ENCODE assay signal across 8 mouse cellular contexts in the genomic region with DNA sequence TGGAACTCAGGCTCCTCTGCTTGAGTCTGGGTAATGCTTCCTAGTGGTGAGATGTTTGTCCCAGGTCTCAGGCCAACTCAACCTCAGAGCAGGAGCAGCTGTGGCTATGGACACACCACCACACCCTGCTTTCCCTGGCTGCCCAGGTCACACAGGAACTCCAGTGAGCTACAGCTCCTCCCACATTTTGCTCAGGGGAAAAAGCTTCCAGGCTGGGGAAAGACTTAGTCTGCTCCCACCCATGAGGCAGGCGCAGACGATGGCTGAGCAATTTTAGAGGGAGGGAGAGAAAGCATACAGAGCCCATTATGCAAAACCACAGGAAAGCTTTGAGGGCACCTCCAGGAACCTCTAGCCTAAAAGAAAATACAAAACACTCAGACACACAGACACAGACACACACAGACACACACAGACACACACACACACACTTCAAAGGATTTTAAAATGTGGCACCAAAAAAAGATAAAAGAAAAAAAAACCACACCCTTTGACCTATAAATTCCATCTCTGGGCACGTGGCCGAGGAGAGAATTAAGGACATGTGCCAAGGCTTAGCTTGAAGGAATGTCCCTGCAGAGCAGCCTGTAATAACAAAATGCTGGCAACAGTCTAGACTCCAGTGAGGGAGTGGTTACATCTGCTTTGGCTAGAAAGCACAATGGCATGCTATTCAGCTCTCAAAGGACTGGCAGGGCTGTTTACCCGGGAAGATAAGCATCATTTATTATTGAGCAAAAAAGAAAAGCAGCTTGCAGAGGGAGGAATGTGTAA. TPM values are rescaled to one million over a fixed set of nuclear protein-coding genes. Genes with fewer than 3 reads are reported as not detected.
DNase-seq lines count a peak whose midpoint lies in the region; ATAC-seq lines count a peak whose summit lies in the region.

No protein-coding gene starts in this region.

- no peaks in the 10 kb centered on the region for H3K36me3 ChIP-seq in intestine, embryonic 14.5 days (ENCODE audit: control insufficient read depth, insufficient read depth, low read length)
- H3K36me3 ChIP-seq in lung, embryonic 15.5 days: no peaks in the 10 kb centered on the region
- no peaks in the 10 kb centered on the region for H3K36me3 ChIP-seq in stomach, embryonic 16.5 days (ENCODE audit: control insufficient read depth, insufficient read depth, low read length)

- H3K27ac ChIP-seq in intestine, embryonic 14.5 days (ENCODE audit: low read depth): peak overlapping the region; percentile 29; the same call in 1 of the 2 replicates
- peak overlapping the region; percentile 88 for H3K27ac ChIP-seq in lung, embryonic 15.5 days
- H3K27ac ChIP-seq in stomach, embryonic 16.5 days (ENCODE audit: low read length): peak overlapping the region; percentile 63

- no peaks in the 10 kb centered on the region for H3K9me3 ChIP-seq in intestine, embryonic 14.5 days (ENCODE audit: control insufficient read depth, low read length)
- no peaks in the 10 kb centered on the region for H3K9me3 ChIP-seq in lung, embryonic 15.5 days
- no peaks in the 10 kb centered on the region for H3K9me3 ChIP-seq in stomach, embryonic 16.5 days (replicated peaks; ENCODE audit: control insufficient read depth, low read length)

- peaks cover 10% of the 10 kb centered on the region; the same call in 1 of the 2 replicates for H3K4me1 ChIP-seq in intestine, embryonic 14.5 days (replicated peaks; ENCODE audit: control insufficient read depth, insufficient read depth, low read length)
- peaks cover 42% of the 10 kb centered on the region for H3K4me1 ChIP-seq in lung, embryonic 15.5 days
- H3K4me1 ChIP-seq in stomach, embryonic 16.5 days (ENCODE audit: control insufficient read depth, insufficient read depth, low read length): peaks cover 25% of the 10 kb centered on the region

- DNase-seq in cerebellum, adult 11-12 months: peak; percentile 58
- peak; percentile 61 to 69 for DNase-seq in cerebellum, postnatal 14 days
- DNase-seq in gastrocnemius, postnatal 25 days: peak; percentile 70
- DNase-seq in intestine, embryonic 14.5 days (ENCODE audit: low spot score): no peak

- no peak overlapping the region for H3K9ac ChIP-seq in intestine, embryonic 14.5 days (ENCODE audit: low read length)
- H3K9ac ChIP-seq in lung, embryonic 15.5 days: no peak overlapping the region
- H3K9ac ChIP-seq in stomach, embryonic 16.5 days (ENCODE audit: low read length): no peak overlapping the region

- no peak for ATAC-seq in cerebellum, adult (ENCODE audit: insufficient number of reproducible peaks, low FRiP score, low TSS enrichment)
- no peak for ATAC-seq in intestine, embryonic 14.5 days (replicated peaks; ENCODE audit: low FRiP score, low TSS enrichment, low read depth)
- ATAC-seq in lung, embryonic 15.5 days (ENCODE audit: borderline replicate concordance, extremely low read depth, low FRiP score, low TSS enrichment): peak; percentile 76
- ATAC-seq in stomach, embryonic 16.5 days (ENCODE audit: insufficient read depth, low FRiP score): peak; percentile 75; the same call in 1 of the 2 replicates
- ATAC-seq in megakaryocyte, adult 5-6 weeks (ENCODE audit: poor library complexity, severe bottlenecking): no peak

- H3K27me3 ChIP-seq in intestine, embryonic 14.5 days (replicated peaks; ENCODE audit: control insufficient read depth, insufficient read depth, low read length): no peaks in the 10 kb centered on the region
- H3K27me3 ChIP-seq in lung, embryonic 15.5 days: no peaks in the 10 kb centered on the region
- no peaks in the 10 kb centered on the region for H3K27me3 ChIP-seq in stomach, embryonic 16.5 days (ENCODE audit: control insufficient read depth, insufficient read depth, low read length)

- H3K4me2 ChIP-seq in intestine, embryonic 14.5 days (ENCODE audit: low read length): no peak overlapping the region
- H3K4me2 ChIP-seq in lung, embryonic 15.5 days: no peak overlapping the region
- no peak overlapping the region for H3K4me2 ChIP-seq in stomach, embryonic 16.5 days (ENCODE audit: low read depth, low read length)

- WGBS in intestine, embryonic 14.5 days: 14% methylated on average over 5 of the region's 5 CpGs
- 4% methylated on average over 5 of the region's 5 CpGs for WGBS in lung, embryonic 15.5 days
- WGBS in stomach, embryonic 16.5 days: 5% methylated on average over 5 of the region's 5 CpGs

- H3K4me3 ChIP-seq in intestine, embryonic 14.5 days (ENCODE audit: low read depth, low read length): no peak overlapping the region
- no peak overlapping the region for H3K4me3 ChIP-seq in lung, embryonic 15.5 days
- no peak overlapping the region for H3K4me3 ChIP-seq in stomach, embryonic 16.5 days (replicated peaks; ENCODE audit: low read length)

RNA-seq across cellular contexts. Expression of a gene that starts 22.6 kb away (rescaled TPM):
- total RNA-seq in gastrocnemius, postnatal 25 days (2021): 10 to 100 TPM; 23.4 to 46.4 TPM
- 54.0 and 59.6 TPM in 2 replicates for polyA plus RNA-seq in intestine, embryonic 14.5 days (2014; fragmentation: Nextera tagmentation; extraction: Ambion mirVana)
- 68.5 and 75.8 TPM in 2 replicates for polyA plus RNA-seq in lung, embryonic 15.5 days (2015; fragmentation: Nextera tagmentation; extraction: Ambion mirVana)
- polyA plus RNA-seq in stomach, embryonic 16.5 days (2015; fragmentation: Nextera tagmentation; extraction: Ambion mirVana): 65.1 and 74.4 TPM in 2 replicates
- 24.0 and 26.1 TPM in 2 replicates for total RNA-seq in megakaryocyte, adult 5-6 weeks (2015)
- total RNA-seq in megakaryocyte, adult 5-6 weeks (2017): 32.4 and 35.5 TPM in 2 replicates

RNA-seq across cellular contexts. Expression of a gene that starts 26.1 kb away (rescaled TPM):
- 1 to 10 TPM; 4.6 to 6.5 TPM for total RNA-seq in gastrocnemius, postnatal 25 days (2021)
- polyA plus RNA-seq in intestine, embryonic 14.5 days (2014; fragmentation: Nextera tagmentation; extraction: Ambion mirVana): 139 and 152 TPM in 2 replicates
- 141 and 142 TPM in 2 replicates for polyA plus RNA-seq in lung, embryonic 15.5 days (2015; fragmentation: Nextera tagmentation; extraction: Ambion mirVana)
- 96.4 and 98.4 TPM in 2 replicates for polyA plus RNA-seq in stomach, embryonic 16.5 days (2015; fragmentation: Nextera tagmentation; extraction: Ambion mirVana)
- total RNA-seq in megakaryocyte, adult 5-6 weeks (2015): 45.4 and 47.7 TPM in 2 replicates
- 77.2 TPM in 2 replicates for total RNA-seq in megakaryocyte, adult 5-6 weeks (2017)

RNA-seq across cellular contexts. Expression of a gene that starts 49.8 kb away (rescaled TPM):
- 10 to 100 TPM; 49.4 to 53.0 TPM for total RNA-seq in gastrocnemius, postnatal 25 days (2021)
- 68.0 and 71.4 TPM in 2 replicates for polyA plus RNA-seq in intestine, embryonic 14.5 days (2014; fragmentation: Nextera tagmentation; extraction: Ambion mirVana)
- polyA plus RNA-seq in lung, embryonic 15.5 days (2015; fragmentation: Nextera tagmentation; extraction: Ambion mirVana): 47.1 and 49.3 TPM in 2 replicates
- 34.4 and 38.4 TPM in 2 replicates for polyA plus RNA-seq in stomach, embryonic 16.5 days (2015; fragmentation: Nextera tagmentation; extraction: Ambion mirVana)
- total RNA-seq in megakaryocyte, adult 5-6 weeks (2015): not detected in 2 replicates
- 0.16 and 0.40 TPM in 2 replicates for total RNA-seq in megakaryocyte, adult 5-6 weeks (2017)

Comparison
In these comparisons a context has a peak if more than half of its experiments do, and no peak if none do; other contexts are left out.
1. ATAC-seq: peak in lung, embryonic 15.5 days (single experiment) and stomach, embryonic 16.5 days (single experiment); none in cerebellum, adult (single experiment), intestine, embryonic 14.5 days (single experiment) and megakaryocyte, adult 5-6 weeks (single experiment).
2. H3K27ac ChIP-seq: peak in every context shown above with its lines; median percentile 88 in lung, embryonic 15.5 days; 63 in stomach, embryonic 16.5 days; 29 in intestine, embryonic 14.5 days.